Mouse (Mus musculus): ENCODE data around the gene Srcin1. TPM values are rescaled to one million over a fixed set of nuclear protein-coding genes. Genes with fewer than 3 reads are reported as not detected.

Srcin1 gene
- polyA plus RNA-seq, 1 experiment from 2014 or later, result not detected

Other genes with a start within 250 kb of the Srcin1 start
- 0.01 TPM in 1 of 2 replicates, not detected in the other for gene Gpr179, start 224.1 kb downstream of the Srcin1 start, polyA plus RNA-seq (2015; fragmentation: Nextera tagmentation; extraction: Ambion mirVana)
- gene Socs7, start 213.6 kb downstream of the Srcin1 start, polyA plus RNA-seq (2015; fragmentation: Nextera tagmentation; extraction: Ambion mirVana), result 1.1 and 1.3 TPM in 2 replicates
- gene Arhgap23, start 160.7 kb downstream of the Srcin1 start, polyA plus RNA-seq (2015; fragmentation: Nextera tagmentation; extraction: Ambion mirVana), result 6.6 and 9.4 TPM in 2 replicates
- gene 4933428G20Rik, start 75.8 kb downstream of the Srcin1 start, polyA plus RNA-seq (2015; fragmentation: Nextera tagmentation; extraction: Ambion mirVana), result 0.39 and 0.61 TPM in 2 replicates
- 0.39 and 0.40 TPM in 2 replicates for gene Epop, start 53.5 kb upstream of the Srcin1 start, polyA plus RNA-seq (2015; fragmentation: Nextera tagmentation; extraction: Ambion mirVana)
- 0.16 and 0.20 TPM in 2 replicates for gene Mllt6, start 87.2 kb upstream of the Srcin1 start, polyA plus RNA-seq (2015; fragmentation: Nextera tagmentation; extraction: Ambion mirVana)
- gene Cisd3, start 109.6 kb upstream of the Srcin1 start, polyA plus RNA-seq (2015; fragmentation: Nextera tagmentation; extraction: Ambion mirVana), result 11.4 and 12.3 TPM in 2 replicates
- gene Pcgf2, start 124.3 kb upstream of the Srcin1 start, polyA plus RNA-seq (2015; fragmentation: Nextera tagmentation; extraction: Ambion mirVana), result 1.4 and 2.7 TPM in 2 replicates
- 236 and 247 TPM in 2 replicates for gene Psmb3, start 127.2 kb upstream of the Srcin1 start, polyA plus RNA-seq (2015; fragmentation: Nextera tagmentation; extraction: Ambion mirVana)
- gene Pip4k2b, start 168.5 kb upstream of the Srcin1 start, polyA plus RNA-seq (2015; fragmentation: Nextera tagmentation; extraction: Ambion mirVana), result 0.48 and 0.54 TPM in 2 replicates
- gene Cwc25, start 190.4 kb upstream of the Srcin1 start, polyA plus RNA-seq (2015; fragmentation: Nextera tagmentation; extraction: Ambion mirVana), result 5.4 and 5.8 TPM in 2 replicates
- not detected in 2 replicates for gene 1700001P01Rik, start 199.7 kb upstream of the Srcin1 start, polyA plus RNA-seq (2015; fragmentation: Nextera tagmentation; extraction: Ambion mirVana)
- gene Rpl23, start 206.3 kb upstream of the Srcin1 start, polyA plus RNA-seq (2015; fragmentation: Nextera tagmentation; extraction: Ambion mirVana), result 185 and 242 TPM in 2 replicates
- gene Lasp1, start 222.8 kb upstream of the Srcin1 start, polyA plus RNA-seq (2015; fragmentation: Nextera tagmentation; extraction: Ambion mirVana), result 31.4 and 36.7 TPM in 2 replicates

All from liver, embryonic 15.5 days (tissue).